Mouse (Mus musculus): Measurements from ENCODE around the gene Bricd5. TPM values are rescaled to one million over a fixed set of nuclear protein-coding genes. Genes with fewer than 3 reads are reported as not detected.
"Not testable (repeated sequence)": the region's sequence is repeated elsewhere in the genome, so short reads cannot be mapped to it uniquely, and the experiment has no call there.

Gene Bricd5
- 2.6 and 2.8 TPM in 2 replicates for polyA plus RNA-seq (2012; rRNA removed)

DNA sequence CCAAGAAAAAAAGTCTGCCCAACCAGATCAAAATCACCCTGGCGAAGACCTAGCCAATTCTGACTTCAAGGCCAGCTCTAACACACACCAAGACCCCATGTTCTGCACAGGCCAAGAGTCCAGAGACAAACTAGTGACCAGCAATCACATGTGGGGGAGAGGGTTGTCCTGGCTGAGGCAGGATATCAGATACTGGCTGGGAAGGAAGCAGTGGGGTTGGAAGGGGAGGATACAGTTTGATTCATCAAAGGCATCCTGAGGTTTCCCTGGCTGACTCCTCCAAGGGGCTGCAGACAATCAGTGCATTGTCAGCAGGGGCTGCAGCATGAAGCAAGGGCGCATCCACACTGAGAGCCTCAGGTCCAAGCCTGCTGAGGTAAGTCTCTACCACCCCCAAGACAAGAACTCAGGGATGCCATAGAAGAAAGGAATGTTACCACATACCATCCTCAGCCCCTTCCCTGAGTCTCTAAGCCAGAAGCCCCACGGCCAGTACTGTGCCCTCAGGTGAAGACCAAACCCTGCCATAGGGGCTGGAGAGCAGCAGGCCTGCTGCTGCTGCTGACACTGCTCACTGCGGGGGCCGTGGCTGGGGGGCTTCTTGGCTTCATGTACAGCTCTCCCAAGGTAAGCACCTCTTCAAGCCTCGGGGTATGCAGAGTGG, at the start of gene Bricd5:
Bricd5 (plus strand) TSS at position 273 of the 664 bp plus-strand sequence.
- 61% methylated on average over 6 of the region's 6 CpGs for WGBS
- no peak for DNase-seq (ENCODE audit: low read depth, low spot score)

DNA sequence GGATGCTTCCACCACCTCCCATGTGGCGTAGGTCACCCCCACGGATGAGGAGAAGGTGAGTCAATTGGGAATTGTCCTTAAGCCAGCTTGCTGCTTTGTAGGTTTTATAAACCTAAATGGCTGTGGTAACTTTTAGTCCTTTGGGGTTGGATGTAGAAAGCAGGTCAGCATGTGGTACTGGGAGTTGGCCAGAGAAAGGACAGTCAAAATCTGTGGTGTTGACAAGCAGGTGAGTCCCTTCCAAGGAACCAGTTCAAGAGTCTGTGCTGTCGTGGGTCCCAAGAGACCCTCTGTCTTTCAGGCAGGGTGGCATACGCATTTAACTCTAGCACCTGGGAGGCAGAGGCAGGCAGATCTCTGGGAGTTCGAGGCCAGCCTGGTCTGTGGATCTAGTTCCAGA, 49.2 kb upstream of the Bricd5 start:
- no peak for DNase-seq (ENCODE audit: low read depth, low spot score)
- 89% methylated on average over 5 of the region's 5 CpGs for WGBS

DNA sequence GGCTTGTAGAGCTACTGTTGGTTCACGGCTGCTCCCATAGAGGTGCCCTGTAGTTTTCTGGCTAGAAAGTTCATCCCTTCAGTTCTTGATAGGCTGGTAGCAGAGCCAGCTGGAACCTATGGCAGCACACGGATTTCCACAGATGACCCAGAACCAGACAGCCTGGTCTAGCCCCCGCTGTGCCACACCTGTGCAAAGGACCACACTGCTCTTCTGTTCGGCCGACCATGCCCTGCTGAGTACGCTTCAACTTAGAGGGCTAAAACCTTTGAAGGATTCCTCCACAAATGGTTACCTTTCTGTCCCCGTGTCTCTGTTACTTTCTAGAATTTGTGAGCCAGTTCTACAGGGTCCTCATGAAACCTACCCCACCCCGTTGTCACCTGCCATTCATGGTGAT, 48.4 kb upstream of the Bricd5 start:
- WGBS: 38% methylated on average over 6 of the region's 8 CpGs
- not testable (repeated sequence) for DNase-seq (ENCODE audit: low read depth, low spot score)

DNA sequence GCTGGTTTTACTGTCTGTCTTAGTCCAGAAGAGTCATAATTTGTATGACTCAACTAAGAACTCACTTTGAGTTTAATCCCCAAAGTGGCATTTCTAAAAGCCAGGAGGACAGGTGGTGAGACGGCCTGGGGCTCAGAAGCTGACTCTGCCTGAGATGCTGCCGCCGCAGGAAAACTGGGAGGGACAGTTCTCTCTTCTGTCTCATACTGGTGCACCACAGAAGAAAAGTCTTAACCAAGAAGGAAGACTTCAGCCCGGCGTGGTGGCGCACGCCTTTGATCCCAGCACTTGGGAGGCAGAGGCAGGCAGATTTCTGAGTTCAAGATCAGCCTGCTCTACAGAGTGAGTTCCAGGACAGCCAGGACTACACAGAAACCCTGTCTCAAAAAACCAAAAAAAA, 47.8 kb upstream of the Bricd5 start:
- 42% methylated on average over 7 of the region's 7 CpGs for WGBS
- DNase-seq (ENCODE audit: low read depth, low spot score): no peak

DNA sequence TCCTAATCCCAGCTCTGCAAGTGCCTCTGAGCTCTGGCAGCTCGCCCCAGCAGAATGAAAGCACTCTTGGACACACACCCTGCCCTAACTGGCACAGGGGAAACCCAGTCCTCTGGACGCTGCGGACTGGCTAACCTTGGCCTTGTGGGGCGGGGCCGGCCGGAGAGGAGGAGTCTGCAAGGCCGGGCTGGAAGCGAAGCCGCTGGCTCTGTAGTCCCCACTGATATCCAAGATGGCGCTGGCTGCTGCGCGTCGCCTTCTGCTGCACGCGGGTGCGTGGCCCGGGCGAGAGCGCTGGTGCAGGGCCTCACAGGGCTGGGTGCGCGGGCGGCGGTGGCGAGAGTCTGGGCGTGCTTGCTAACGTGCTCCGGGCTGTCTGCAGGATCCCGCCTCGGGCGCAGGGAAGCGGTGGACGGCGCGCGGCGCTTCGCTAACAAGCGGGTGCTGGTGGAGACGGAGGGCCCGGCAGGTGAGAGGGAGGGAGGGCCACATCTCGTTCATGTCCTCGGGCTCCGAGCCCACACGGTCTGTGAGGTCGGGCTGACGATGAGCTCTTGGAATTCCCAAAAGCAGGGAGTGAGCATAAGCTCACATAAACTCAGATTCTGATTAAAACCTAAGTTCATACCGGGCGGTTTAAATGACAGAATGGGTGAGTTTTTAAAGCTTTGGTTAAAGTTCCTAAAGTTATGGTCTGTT, 47.1 kb upstream of the Bricd5 start, which contains the start of gene Eci1:
Eci1 (plus strand) TSS at position 171 of the 699 bp plus-strand sequence.
- under 1% methylated on average over 48 of the region's 48 CpGs for WGBS
- DNase-seq (ENCODE audit: low read depth, low spot score): peak; percentile 94

DNA sequence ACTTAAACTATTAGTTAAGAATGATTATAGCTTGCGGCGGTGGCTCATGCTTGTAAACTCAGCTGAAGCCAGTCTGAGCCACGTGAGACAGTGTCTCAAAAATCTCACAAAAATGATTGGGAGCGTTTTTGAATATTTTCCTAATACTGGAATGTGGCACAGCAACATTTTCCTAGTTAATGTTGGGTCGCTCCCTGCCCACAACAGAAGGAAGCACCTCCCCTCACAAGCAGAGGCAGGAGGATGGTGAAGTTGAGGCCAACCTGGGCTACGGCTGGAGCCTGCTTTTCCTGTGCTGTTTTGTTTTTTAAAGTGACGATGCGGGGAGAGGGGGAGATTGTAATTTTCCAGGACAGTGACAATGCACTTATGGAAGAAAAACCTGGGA, 46.5 kb upstream of the Bricd5 start:
- no peak for DNase-seq (ENCODE audit: low read depth, low spot score)

DNA sequence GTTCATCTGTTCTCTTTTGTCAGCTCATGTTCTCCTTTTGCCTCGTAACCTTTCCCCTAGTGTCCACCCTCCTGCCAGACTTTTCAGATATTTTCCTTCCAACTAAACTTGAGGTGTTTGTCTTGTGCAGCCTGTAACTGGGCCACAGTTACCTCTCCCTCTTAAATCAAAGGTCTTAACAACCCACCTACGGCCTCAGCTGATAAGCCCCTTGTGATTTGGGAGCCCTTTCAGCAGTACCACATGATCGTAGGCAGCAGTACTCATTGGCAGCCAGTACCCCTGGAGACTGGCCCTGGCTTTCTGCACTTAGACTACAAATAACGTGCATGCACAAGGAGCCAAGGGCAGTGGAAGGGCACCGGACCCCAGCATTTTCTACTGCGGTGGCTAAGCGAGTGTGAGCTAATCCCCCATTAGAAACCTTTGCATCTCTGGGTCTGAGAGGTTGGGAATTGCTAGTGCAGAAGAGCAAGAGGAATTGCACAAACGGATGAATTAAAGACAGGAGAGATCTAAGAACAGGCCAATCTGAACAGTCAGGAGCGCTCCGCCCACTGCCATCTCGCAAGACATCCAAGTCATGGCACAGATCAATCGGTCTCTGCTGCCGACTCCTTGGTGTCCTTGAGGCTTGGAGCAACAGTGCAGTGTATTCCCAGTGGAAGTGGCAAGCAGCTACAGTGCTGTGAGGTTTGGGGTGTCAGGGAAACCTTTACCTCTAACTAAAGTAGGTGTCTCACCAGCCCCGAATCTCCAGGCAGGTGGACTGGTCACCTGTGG, 44.3 kb upstream of the Bricd5 start:
- 66% methylated on average over 14 of the region's 14 CpGs for WGBS

More for the DNA sequence above, 46.5 kb upstream of the Bricd5 start:
- 2% methylated on average over 8 of the region's 8 CpGs for WGBS

DNA sequence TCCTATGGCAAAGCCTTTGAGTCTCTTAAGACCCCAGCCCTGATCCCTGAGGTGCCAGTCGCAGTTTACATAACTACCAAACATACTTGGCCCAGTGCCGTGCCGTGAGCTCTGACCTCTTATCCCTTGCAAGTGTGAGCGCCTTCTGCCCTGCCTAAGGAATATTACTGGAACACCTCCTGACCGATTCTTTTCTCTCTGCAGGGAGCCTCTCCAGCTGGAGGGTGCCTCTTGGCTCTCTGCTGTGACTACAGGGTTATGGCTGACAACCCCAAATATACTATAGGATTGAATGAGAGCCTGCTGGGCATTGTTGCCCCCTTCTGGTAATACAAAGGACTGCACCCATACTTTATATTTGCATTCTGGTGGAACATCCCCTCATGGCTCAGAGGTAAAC, 36.7 kb upstream of the Bricd5 start:
- no peak for DNase-seq (ENCODE audit: low read depth, low spot score)
- WGBS: 74% methylated on average over 5 of the region's 5 CpGs

More for the DNA sequence above, 44.3 kb upstream of the Bricd5 start:
- DNase-seq (ENCODE audit: low read depth, low spot score): no peak

DNA sequence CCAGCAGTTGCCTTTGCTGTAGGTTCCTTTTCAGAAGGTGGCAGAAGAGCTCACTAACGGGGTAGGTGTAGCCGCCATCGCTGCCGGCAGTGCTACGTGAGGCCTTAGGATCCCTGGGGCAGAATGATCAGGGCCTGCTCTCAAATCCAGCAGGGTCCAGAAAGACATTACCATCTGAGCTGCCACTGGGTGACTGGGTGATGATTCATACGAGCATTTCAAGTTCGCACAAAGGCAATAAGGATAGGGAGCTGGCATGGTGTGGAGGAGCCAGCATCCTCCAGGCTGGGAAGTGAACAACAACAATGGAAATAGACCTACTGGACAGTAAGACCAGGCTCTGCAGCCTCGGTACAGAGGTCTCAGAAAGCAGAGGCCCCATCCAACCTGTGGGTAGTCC, 33.3 kb upstream of the Bricd5 start:
- WGBS: 89% methylated on average over 8 of the region's 8 CpGs
- no peak for DNase-seq (ENCODE audit: low read depth, low spot score)

DNA sequence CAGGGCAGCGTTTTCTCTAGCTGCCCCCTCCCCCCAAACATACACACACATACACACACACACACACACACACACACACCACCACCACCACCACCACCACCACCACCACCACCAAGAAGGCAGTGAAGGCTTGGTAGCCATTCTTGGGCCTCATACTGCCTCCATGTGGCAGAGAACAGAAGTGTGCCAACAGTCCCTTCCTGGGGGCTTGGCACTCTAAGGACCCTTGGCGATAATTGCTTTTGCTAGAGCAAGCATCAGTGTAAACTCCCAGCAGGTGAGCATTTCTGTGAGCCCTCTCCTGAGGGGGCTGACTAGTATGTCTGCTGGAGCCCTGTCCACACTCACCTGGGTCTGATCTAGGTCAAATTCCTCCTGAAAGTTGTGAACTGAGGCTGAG, 32.5 kb upstream of the Bricd5 start:
- DNase-seq (ENCODE audit: low read depth, low spot score): no peak
- WGBS: 43% methylated on average over 2 of the region's 2 CpGs

DNA sequence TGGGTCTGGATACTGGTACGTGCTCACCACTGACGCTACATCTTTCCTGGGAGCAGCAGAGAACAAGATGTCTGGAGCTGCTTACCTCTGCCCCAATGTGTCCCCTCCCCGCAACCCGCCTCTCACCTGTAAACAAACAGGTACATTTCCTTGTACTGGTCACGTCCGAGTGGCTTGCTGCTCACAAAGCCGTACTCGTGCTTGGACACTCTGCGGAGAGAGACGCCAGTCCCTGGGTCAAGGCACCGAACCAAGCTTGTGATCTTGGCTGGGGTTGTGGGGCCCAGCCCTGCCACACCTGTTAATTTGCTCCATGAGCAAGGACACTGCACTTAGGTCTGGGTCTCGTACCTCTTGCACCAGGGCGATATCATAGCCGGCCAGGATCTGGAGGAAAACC, 31.6 kb upstream of the Bricd5 start:
- no peak for DNase-seq (ENCODE audit: low read depth, low spot score)

DNA sequence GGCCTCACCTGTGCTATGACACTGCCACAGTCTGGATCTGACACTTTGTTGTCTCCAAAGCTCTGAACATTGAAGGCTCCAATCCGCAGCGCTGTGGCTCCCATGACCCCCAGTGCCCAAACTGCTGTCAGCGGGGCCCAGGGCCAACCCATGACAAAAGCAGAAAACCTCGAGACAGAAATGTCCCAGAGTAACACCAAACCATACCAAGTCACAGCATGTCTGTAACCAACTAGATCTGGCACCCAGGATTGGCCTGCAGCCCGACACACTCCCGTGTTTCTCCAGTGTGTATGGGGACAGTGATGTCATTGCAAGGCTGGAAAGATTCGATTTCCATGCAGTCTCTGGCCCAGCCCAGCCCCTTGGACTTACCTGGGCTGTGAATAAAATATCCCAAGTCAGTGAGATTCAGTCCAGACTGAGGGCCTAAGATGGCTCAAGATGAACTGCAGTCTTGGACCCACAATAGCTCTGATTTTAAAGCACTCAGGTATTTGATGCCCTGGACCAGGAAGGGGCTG, 31.0 kb upstream of the Bricd5 start, which contains the start of gene Dnase1l2:
Dnase1l2 (minus strand) TSS at position 474 of the 524 bp plus-strand sequence.
- DNase-seq (ENCODE audit: low read depth, low spot score): no peak
- 52% methylated on average over 7 of the region's 7 CpGs for WGBS

More for the DNA sequence above, 31.6 kb upstream of the Bricd5 start:
- WGBS: 51% methylated on average over 14 of the region's 14 CpGs

DNA sequence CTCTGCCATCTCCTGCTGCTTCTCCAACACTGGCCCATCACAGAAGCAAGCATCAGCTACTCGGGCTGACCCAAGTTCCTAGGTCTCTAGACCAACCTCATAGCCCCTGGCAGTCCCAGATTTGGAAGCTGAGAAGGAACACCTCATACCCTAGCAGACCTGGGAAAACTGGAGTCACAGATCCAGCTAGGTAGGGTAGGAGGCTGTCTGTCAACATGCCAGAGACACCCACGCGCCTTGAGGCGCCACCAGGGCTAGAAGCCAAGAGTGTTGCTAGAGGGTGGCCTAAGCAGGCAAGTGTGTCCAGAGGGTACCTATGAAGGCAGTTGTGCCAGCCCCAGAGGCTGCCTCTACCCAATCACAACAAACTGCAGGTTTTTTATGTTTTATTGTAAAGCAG, 30.3 kb upstream of the Bricd5 start:
- no peak for DNase-seq (ENCODE audit: low read depth, low spot score)
- WGBS: 77% methylated on average over 4 of the region's 4 CpGs

DNA sequence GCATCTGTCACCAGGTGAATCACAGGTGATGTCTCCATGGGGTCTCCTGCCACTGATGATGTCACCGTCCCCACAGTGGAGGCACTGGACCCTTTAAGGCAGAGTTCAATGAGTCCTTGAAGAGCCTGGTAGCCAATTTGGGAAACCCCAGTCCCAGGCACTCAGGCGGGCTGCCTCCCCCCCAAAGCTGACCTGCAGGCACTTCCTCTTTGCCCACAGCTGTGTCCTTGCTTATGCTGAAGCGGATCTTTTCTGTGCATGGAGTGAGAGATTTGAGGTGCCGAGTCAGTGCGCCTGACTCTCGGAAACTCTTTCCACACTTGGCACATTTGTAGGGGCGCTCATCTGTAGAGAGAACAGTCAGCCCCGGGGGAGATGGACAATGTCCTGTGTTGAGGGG, 27.1 kb upstream of the Bricd5 start:
- no peak for DNase-seq (ENCODE audit: low read depth, low spot score)
- WGBS: 93% methylated on average over 8 of the region's 8 CpGs

DNA sequence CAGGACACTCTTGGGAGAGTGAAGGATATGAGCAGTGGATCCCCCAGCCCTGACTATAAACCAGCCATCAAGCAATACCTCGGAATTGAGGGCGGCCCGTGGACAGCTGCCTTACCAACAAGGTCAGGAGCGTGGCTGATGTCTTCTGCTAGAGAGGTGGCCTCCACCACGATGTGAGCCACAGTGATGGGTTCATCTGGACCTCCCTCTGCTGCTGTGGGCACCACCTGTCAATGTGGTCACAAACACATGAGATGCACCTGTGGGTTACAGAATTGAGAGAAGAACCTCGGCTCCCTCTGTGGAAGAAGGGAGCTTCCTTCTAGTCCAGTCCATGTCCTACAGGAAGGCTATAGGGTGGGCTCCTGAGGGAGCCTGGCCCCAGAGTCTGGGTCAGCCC, 24.2 kb upstream of the Bricd5 start:
- 87% methylated on average over 6 of the region's 6 CpGs for WGBS
- DNase-seq (ENCODE audit: low read depth, low spot score): no peak

DNA sequence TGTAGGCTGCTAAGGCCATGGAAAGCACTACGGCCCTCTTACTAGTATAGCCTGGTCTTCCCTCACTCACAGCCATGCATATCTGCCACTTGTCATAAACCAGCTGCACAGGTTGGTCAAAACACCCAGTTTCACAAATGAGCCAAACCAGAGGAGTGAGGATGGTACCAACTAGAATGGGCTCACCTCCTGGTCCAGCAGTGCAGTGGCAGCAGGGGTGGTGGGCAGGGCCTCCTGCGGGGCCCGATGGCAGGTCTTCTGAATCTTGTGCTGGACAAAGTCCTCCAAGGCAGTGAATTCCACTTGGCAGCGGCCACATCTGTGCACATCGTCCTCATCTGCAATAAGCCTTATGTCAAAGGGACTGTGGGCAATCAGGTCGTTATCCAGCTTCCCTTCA, 22.5 kb upstream of the Bricd5 start:
- WGBS: 76% methylated on average over 6 of the region's 6 CpGs
- no peak for DNase-seq (ENCODE audit: low read depth, low spot score)

DNA sequence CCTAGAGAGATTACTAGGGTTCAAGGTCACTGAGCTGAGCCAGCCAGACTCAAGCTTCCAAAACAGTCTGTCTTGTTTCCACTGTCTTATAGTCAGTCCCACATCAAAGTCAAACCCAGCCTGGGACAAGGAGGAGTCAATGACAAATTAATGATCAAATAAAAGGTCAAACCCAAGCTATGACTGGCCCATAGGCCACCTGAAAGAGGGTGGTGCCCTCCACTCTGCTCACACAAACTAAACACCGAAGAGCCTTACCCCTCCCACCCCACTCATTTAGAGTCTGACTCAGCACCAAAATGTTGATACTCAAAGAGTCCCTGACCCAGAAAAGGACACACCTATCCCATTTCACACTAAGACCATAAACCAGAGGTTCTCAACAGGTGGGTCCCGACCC, 20.3 kb upstream of the Bricd5 start:
- DNase-seq (ENCODE audit: low read depth, low spot score): no peak
- WGBS: 22% methylated on average over 2 of the region's 2 CpGs

DNA sequence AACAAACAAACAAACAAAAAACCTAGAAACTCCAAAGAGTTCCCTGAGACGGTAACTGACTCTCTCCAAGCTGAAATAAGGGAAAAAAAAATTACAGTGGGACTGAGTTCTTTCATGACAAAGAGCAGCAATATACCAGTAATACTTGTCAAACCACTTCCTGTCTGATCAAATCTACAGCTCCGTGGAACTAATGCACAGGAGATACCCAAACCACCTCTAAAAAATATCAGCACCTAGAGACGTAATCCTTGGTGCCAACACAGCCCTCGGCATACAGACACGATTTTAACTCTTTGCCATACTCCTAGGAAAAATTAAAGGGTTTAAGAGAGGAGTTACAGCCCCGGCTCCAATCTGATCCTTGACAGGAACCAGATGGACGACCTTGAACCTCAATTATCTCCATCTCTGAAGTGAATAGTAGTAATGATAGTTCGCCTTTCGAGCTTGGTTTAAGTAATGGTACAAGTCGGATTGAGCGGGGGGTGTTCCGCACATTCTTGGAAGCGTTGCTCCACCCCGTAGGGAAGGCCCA, 19.4 kb upstream of the Bricd5 start:
- WGBS: 1% methylated on average over 14 of the region's 14 CpGs

DNA sequence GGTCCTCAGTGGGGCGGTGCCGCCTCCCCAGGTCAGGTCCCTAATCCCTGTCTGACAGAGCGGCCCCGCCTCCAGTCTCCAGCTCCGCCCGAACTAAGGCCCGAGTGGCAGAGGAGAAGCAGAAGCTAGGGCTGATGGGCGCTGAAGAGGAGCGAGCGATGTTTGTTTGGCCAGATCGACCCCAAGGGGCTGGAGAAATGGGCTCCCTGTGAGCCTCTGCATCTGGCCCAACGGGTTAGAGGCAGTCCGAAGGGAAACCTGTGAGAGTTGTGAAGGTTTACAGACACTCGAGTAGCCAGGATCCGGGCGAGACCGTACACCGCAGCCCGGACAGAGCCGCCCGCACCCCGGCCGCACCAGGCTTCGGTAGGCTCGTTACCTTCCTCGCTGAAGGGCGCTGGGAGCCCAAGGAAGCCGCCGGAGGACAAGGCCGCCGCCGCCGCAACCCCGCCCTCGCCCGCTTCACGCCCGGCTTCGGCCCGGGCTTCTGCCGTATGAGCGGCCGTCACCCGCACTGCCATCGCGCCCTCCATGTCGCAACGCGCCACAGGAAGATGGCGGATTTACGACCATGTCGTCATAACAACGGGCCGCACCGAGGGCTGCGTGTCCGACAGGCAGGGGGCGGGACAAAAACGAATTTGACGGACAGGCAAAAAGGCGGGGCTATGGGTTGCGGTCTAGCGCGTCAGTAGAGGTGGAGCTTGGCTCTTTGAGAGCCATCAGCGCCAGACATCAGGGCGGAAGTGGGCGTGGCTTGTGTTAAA, 18.7 kb upstream of the Bricd5 start:
- under 1% methylated on average over 67 of the region's 67 CpGs for WGBS
- DNase-seq (ENCODE audit: low read depth, low spot score): peak; percentile 98

More for the DNA sequence above, 19.4 kb upstream of the Bricd5 start:
- DNase-seq (ENCODE audit: low read depth, low spot score): no peak

All from large intestine, adult 2 months (tissue).